Mouse (Mus musculus) layer of hippocampus, postnatal 36 days (tissue): ENCODE measurements around the gene Cutal. TPM values are rescaled to one million over a fixed set of nuclear protein-coding genes. Genes with fewer than 3 reads are reported as not detected.
A peak's percentile ranks its signal among the peaks of the same experiment; 100 is the strongest.
"Not testable (repeated sequence)": the region's sequence is repeated elsewhere in the genome, so short reads cannot be mapped to it uniquely, and the experiment has no call there.

Source experiments
- DNase-seq, 2 experiments: peaks; one replicate each; pipeline ENCODE4 v3.0.0; 2022
- total RNA-seq, 2 experiments: library from RNA; stranded (reverse); gene quantifications; 2 replicates each; pipeline ENCODE4 v1.2.3; 2021

The Cutal gene
- under 1 TPM; 0.18 to 0.40 TPM for total RNA-seq

DNA sequence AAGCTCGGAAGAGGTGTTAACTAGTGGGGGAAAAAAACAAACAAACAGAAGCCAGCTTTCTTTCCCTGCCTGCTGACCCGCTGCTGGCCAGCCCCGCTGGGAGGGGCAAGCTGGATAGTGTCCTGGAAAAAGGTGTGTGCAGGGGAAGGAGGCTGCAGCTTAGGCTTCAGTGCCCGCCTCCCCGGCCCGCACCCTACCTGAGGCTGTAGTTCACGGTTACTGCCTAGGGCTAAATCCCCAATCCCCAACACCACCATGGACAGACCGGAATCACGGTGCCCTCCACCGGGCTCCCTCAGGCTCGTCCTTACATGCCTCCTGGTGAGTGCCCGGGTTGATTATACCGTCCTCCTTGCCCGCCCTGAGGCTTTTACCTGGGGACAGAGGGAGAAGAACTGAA is at the start of gene Cutal:
Gene Cutal (plus strand): TSS at position 126 of the 400 bp plus-strand sequence.
- DNase-seq = no peak

DNA sequence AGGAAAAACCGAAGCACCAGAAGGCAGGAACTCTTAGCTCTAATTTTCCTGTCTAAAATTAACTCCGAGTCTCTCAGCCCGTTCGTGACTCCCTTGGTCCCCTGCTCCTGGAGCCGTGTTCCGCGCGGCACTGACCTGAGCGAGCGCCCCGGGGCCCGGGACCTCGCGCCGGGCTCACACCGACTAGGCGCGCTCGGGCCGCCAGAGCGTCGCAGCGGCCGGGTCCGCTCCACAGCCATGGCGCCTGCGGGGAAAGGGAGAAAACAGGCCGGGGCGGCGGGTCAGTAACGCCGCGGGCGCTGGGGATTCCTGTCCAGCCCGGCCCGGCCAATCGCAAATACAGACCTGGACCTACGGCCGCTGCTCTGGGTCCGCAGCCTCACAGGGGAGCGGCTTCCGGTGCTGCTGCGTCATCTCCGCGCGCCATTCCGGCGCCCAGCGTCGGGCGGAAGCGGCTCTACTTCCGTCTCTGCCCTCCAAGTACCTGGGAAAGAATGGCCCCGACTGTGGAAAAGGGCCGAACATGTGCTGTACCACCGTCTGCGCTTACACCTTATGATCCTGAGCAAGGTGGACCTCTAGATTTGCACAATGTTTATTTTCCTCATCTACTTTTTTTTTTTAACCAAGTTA is 48.3 kb upstream of the Cutal start, which contains the start of gene Fbxw2:
Gene Fbxw2 (minus strand): TSS at position 485 of the 633 bp plus-strand sequence.
- peak; percentile 92 for DNase-seq

DNA sequence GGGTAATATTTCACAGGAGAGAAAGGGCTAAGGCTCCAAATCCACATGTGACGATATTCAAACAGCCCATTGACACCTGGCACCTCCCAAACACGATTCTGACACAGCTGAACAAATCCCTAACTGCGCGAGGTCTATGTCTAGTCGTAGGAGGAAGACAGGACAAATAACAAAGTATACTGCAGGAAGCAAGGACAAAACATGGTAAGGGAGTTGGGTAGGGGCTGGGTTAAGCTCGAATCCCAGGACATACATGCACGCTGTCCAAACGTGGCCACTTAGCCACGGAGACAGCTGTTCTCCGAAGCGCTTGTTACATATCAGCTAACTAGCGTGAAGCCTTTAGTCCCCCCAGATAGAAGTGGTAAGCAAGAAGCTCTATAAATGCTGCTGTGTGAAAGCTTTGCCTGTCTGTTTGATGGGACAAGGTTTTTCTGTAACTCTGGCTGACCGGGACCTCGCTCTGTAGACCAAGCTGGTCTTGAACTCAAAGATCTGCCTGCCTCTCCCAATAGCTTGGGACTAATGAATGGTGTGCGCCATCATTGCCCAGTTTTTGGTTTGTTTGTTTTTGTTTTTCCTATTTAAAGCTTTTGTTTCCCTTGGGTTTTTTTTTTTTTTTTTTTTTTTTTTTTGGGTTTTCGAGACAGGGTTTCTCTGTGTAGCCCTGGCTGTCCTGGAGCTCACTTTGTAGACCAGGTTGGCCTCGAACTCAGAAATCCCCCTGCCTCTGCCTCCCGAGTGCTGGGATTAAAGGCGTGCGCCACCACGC is 47.5 kb upstream of the Cutal start:
- no peak for DNase-seq

DNA sequence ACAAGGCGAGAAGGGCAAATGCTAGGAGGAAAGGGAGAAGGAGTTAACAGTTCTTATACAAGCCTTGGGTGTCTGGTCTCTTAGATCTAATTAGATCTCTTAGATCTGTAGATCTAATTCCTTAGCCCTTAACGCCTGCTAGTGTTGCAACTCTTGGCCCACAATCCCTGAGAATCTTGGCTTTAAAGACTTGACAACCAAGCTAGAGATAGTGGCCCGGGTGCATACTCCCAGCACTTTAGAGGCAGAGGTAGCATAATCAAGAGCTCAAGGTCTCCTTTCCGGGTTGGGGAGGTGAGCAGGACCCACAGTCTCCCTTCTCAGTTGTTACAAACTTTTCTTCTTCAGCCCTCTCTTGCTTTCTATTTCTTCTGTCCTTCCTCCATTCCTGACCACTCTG is 46.6 kb upstream of the Cutal start:
- DNase-seq = no peak

DNA sequence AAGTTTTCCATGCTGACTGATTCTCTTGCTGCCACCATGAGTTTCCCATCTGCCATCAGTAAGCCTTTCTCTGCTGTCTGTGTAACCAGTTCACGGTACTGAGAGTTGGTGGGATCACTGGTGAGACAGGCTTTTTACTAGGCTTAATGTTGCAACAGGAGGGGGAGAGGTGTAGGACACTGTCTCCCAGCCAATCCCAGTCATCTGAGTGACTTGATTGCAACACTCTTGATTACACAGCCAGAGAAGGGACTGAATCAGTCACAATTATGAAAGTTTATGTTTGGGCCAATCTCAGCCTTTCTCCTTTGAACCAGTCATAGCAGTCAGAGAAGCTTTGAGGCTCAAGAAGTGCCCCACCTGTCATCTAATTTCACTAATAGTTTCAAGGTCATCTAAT is 46.2 kb upstream of the Cutal start:
- DNase-seq = no peak

DNA sequence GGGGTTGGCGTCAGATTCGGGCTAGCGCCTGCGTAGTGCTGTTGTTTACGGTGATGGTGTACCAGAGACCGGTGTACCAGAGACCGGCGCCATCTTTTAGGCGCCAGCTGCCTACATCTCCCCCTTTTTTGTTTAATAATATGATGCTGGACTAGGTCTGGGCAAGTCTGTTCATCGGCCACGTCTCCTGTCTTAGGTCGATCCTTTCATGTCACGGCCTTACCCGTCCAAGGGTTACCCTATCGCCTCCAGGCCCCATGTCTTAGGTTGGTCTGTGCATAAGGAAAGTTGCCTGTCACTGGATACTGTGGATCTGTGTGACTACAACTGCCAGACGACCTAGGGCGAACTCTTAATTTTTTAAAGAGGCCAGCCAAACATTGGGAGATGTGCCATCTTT is 44.1 kb upstream of the Cutal start:
- DNase-seq = not testable (repeated sequence)

DNA sequence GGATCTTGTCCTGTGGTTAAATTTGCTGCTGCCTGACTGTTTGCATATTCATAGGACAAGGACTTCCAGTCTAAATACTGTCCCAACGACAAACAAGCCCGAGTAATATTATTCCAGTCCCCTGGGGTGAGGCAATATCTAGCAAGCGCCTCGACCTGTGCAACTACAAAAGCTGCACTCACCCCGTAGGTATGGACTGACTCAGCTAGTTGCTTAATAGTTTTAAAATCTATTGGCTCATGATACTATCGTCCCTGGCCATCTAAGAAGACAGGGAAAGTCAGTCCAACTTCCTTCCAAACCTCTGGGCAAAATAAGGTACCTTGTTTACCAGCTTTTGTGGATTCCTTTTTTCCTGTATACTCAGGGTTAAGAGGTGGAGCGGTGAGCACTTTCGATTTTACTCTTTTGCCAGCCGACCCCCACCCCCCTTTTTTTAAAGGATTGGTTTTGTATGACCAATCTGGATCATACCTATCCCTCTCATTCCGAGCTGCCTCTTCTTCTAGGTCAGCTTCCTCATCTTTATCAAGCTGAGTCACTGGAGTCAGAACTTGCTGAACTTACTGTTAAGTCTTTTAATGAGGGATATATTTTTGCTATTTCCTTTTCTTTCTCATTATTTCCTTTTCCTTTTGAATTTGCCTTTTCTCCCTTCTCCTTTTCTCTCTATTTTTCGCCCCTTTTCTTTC is 41.3 kb upstream of the Cutal start, which contains the start of gene Gm34653:
Gene Gm34653 (plus strand): TSS at position 242 of the 692 bp plus-strand sequence.
- not testable (repeated sequence) for DNase-seq

DNA sequence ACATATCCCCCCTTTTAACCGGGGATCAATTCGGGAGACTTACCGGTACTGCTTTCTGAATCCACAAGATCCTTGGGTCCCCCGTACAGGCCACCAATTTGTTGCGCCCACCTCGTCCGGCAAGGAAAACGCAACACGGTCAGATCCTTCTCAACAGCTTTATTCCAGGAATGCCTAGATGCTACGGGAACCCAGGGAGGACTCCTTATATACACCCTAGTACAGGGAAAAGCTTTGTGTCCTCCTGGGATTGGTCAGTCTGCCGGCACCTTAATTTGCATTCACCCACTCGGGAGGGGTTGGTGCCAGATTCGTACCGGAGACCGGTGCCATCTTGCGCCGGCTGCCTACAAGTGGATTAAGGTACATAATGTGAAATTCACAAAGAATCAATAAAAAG is 40.6 kb upstream of the Cutal start:
- no peak for DNase-seq

DNA sequence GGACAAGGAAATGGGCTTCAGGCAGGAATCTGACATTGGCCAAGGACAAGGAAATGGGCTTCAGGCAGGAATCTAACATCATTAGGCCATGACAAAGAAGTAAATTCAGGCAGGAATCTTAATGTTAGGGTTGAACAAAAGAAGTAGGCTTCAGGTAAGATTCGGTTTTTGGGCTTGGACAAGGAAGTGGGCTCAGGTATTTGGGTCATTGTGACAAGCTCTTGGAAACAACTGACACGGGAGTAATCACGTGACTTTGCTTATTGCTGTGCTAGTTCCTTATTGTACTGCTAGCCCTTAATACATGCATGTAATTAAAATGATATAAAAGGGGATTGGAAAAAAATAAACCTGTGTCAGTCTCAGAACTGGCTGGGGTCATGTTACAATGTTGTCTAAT is 38.5 kb upstream of the Cutal start:
- no peak for DNase-seq

DNA sequence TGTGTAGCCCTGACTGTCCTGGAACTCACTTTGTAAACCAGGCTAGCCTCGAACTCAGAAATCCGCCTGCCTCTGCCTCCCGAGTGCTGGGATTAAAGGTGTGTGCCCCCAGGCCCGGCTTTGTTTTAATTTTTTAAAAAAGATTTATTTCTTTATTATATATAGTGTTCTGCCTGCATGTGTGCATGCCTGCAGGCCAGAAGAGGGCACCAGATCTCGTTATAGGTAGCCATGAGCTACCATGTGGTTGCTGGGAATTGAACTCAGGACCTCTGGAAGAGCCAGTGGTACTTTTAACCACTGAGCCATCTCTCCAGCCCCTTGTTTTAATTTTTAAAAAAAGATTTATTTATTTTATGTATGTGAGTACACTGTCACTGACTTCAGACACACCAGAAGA is 34.1 kb upstream of the Cutal start:
- DNase-seq = not testable (repeated sequence)

DNA sequence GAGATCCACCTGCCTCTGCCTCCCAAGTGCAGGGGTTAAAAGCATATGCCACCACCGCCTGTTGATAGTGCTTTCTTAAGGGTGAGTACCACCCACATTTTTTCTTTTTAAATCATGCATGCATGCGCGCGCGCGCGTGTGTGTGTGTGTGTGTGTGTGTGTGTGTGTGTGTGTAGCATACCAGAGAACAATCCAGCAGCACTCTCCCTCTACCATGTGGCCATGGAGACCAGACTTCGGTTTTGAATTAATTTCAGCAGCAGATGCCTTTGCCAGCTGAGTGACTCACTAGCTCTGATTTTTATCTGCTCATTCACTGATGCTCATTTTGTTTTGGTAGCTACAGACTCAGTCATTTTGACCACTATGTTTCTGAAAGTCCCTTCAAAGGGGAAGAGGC is 32.5 kb upstream of the Cutal start:
- DNase-seq = peak; percentile 46 to 50

DNA sequence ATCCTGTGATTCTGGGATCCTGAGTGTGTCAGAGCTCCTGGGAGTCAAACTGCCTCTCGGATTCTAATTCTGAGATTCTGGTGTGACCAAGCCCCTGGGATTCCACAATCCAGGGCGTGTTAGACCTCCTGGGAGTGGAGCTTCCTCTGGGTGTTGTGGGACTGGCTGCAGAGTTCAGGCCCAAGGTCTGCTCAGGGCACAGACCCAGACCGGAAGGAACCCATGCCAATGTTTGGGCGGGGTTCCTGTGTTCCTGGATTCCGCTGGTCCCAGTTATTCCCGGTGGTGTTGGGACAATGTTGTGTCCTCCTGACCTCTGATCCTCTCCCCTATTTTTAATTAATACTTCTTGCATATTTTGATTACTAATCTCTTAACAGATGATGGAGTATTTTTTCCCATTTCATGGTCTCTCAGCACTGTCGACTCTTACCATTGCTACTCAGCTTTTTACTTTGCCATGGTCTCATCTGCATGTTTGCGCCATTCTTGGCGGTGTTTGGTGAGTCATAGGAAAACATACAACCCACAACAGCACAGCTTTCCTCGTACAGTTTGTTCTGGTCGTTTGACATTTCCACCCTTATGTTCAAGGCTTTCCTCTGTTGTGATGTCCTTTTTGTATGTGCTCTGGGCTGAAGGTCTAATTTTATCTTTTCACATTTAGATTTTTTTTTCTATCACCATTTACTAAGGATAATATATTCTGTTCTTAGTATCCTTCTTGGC is 30.8 kb upstream of the Cutal start:
- DNase-seq = no peak

DNA sequence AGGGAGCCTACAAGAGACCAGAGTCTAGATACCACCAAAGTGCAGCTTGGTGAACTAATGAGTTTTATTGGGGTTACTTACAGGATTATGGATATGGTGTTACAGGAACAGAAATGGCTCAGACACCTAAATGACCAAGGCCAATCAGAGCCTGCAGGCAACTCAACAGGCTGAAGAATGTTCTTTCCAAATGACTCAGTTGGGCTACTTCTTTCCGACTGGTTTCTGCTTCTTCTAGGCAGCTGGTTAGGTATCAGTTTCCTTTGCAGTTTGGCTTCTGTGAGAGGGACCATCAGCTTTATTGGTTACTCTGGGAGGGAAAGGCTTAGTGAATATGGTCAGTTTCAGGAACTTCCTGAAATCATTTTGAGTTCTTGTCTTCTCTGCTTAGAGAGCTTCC is 26.5 kb upstream of the Cutal start:
- no peak for DNase-seq

DNA sequence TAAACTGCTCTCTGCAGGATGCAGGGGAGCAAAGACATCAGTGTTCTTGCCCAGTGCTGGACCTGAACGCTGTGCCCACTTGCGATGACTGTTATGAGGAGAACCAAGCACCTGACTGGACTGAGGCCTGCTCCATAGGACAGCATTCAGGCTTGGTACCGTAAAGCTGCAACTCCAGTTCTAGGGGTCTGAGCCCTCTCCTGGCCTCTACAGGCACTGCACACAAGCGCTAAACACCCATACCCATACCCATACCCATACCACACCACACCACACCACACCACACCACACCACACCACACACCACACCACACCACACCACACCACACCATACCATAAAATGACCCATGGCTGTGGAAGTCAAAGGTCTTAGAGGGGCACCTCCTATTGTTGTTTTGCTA is 18.9 kb upstream of the Cutal start:
- no peak for DNase-seq

DNA sequence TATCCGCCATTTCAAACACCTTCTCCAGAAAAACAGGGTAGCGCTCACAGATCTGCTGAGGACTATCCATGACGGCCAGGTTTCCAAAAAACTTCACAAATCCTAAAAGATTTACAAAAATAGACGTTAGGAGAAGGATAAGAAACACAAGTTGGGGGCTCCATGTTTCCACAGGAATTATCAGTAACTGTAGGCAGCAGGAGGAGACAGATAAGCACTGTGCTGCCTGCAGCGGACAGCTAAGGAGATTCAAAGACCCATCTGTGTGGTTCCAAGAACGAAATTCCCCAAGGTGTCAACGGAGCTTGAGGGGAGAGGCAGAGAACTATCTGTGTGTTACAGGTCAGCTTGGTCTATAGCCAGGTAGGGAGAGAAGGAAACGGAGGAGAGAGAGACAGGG is 16.5 kb upstream of the Cutal start:
- no peak for DNase-seq

DNA sequence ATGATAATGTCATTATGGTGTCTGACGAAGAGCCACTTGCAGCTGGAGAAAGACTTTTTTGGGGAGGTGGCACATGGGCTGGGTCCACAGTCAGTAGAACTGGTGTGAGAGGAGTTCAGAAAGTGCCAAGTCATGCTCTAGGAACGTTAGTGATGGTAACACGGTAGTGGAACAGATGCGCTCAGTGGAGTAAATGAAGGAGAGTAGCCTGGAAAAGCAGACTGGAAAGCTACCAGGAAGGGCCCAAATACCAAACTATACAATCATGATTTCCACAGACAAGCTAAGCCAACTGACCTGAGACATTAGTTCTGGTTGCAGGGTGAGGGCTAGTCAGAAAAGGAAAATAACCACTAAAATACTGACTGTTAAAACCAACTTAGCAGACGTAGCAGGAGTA is 4.5 kb upstream of the Cutal start:
- DNase-seq = no peak

DNA sequence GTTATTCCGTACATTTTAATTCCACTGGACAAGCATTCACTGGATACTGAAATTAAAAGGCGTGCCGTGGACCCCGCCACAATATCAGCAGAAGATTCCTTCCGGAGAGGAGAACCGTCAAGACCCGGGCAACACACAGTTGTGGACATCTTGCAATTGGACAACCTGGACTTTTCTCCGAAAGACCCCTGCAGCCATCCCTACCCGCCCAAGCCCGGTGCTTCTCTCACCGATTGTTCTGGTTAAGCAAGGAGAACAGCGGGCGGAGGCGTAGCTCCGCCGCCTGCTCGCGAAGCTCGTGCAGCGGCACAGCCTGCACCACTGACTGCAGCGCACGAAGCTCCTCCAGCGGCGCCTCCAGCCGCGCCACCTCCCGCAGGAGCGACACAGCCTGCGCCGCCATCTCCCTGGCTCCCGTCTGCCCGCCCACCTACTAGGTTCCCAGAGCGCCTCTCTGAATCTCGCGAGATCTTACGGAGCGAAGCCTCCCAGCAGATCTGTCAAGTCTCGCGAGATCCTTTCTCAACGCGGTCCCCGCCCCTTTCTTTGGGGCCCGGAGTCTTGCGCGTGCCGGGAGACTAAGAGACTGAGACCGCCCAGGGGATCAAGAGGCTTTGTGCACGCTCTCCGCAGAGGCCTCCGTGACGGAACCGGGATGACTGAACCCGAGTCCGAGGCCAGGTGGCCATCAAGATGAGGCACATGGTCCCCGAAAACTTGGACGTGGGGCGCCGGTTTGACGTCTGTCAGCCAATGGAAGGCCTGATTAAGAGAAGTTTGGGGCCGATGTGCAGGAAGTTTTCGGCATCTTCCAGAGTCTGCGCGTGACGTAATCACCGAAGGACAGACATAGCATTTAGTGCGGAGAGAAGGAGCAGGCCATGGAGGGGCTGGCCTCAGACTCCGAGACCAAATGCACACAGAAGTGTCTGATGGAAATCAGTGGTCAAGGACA is 3.4 kb upstream of the Cutal start:
- DNase-seq = peak; percentile 90 to 92

DNA sequence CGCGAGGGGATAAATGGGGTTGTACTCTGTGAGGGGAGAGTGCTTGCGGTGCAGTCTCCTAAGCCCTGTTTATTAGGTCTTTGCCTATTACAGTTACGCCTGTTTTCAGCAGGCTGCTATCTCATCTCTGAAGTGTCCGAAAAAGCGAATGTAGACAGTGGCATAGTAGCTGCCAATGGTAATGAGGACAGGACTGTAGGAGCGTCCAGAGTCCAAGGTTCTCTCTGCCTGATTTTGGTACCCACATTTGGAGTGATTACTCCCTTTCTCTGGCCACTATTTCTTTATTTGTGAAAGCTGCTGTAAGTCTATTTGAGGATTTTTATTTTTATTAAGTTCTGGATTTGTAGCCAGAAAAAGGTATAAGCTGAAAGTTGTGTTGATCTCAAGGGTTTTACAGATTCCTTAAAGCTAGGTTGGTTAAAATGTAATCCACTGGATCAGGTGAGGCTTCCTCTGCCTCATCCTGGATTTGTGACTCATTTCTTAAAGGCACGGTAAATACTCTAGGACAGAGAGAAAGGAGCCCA is 685 bp downstream of the Cutal start, which contains the start of gene Psmd5:
Gene Psmd5 (minus strand): TSS at position 153 of the 530 bp plus-strand sequence.
- DNase-seq = no peak

DNA sequence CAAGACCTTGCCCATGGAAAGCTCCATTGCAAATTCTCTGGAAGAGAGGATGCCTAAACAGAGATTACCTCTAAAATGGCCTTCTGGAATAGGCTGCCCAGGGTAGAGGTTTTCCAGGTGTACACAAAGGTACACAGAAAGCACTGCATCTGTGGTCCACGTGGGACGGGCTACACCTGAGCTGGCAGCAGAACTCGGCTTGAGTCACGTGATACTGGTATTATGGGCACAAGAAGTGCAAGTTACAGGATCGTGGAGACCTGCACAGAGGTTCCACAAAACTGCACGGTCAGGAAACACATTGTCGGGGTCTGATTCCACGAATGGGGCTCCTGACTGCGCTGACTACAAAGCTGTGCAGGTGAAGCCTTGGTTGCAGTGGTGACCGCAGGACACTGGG is 5.9 kb downstream of the Cutal start:
- DNase-seq = no peak

DNA sequence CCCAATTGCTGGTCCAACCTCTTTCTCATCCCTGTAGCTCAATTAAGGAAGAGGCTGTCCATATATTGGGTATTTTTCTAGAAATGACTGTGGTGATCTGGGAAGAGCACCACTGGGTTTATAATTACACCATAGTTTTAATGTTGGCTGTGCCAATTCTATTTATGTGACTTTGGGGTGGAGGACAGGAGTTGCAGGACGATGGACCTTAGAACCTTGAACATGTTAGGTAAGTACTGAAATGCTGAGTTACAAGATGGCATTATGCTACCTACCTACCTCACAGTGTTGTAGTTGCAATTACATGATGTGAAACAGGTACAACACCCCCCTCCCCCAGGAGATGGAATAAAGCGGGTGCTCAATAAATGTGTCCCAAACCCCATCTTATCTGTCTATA is 8.6 kb downstream of the Cutal start:
- no peak for DNase-seq

DNA sequence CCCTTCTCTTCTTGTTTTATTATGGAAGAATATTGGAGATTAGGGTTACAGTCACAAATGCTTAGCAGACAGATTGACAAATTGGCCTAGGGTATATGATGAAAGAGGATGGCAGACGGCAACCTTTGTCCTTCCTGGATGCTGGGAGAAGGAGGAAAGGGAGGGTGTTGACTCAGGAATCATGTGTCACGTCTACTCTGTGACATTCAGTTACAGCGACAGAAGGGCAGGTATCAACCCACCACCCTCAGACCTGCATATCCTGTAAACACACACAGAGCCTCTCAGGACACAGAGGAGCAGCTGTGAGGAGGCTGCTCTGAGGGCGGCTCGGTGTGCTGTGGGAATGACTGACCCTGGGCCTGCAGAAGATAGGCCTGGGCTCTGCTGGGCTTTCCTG is 9.0 kb downstream of the Cutal start:
- no peak for DNase-seq
